Mouse (Mus musculus): Measurements from ENCODE around the gene Pou3f1.

DNA sequence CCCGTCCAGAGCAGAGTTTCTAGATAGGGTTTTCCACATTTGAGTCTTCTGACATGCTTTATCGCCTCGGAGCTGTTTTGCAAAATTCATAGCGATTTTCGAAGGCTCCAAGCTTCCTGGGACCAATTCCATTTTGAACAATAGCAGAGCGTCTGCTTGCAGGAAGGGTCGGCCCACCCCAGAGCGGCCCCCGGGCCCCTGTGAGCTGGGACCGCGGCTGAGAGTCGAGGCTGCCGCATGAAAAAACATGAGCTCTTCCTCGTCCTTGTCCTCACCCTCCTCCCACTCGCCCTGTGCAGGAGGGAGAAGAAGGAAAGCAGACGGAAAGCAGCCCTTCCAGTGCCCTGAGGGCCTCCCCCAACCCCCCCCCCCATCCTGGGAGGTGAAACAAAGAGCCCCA, 38.0 kb upstream of the Pou3f1 start:
- no peak for TF ChIP-seq POLR2A (IDR thresholded peaks at IDR 0.05; ENCODE audit: borderline replicate concordance, extremely low read depth, low read depth, low read length)
- no peak for TF ChIP-seq CTCF (IDR thresholded peaks at IDR 0.05; ENCODE audit: insufficient read depth, low read length)
